Mouse (Mus musculus): ENCODE data around the gene Clec4b2.
"Not testable (repeated sequence)": the region's sequence is repeated elsewhere in the genome, so short reads cannot be mapped to it uniquely, and the experiment has no call there.

The Clec4b2 gene

GRCm38 (mm10) chr6:123172593-123172992 lies at the start of gene Clec4b2:
TSS of gene Clec4b2 (plus strand) at chr6:123172893.
- DNase-seq (ENCODE audit: low spot score): no peak

- no peak for DNase-seq (ENCODE audit: low spot score)
Observed at GRCm38 (mm10) chr6:123123195-123123594, 49.5 kb upstream of the Clec4b2 start.

- no peak for DNase-seq (ENCODE audit: low spot score)
Observed at GRCm38 (mm10) chr6:123127173-123127572, 45.5 kb upstream of the Clec4b2 start.

- not testable (repeated sequence) for DNase-seq (ENCODE audit: low spot score)
Observed at GRCm38 (mm10) chr6:123137766-123138526, 34.7 kb upstream of the Clec4b2 start.

GRCm38 (mm10) chr6:123170106-123170505 lies 2.6 kb upstream of the Clec4b2 start:
- no peak for DNase-seq (ENCODE audit: low spot score)

GRCm38 (mm10) chr6:123171040-123171439 lies 1.7 kb upstream of the Clec4b2 start:
- DNase-seq (ENCODE audit: low spot score): no peak

- no peak for DNase-seq (ENCODE audit: low spot score)
Observed at GRCm38 (mm10) chr6:123175549-123175948, 2.9 kb downstream of the Clec4b2 start.

GRCm38 (mm10) chr6:123184862-123185261 lies 12.2 kb downstream of the Clec4b2 start:
- not testable (repeated sequence) for DNase-seq (ENCODE audit: low spot score)

- no peak for DNase-seq (ENCODE audit: low spot score)
Observed at GRCm38 (mm10) chr6:123207187-123208076, 34.7 kb downstream of the Clec4b2 start.

- DNase-seq (ENCODE audit: low spot score): not testable (repeated sequence)
Observed at GRCm38 (mm10) chr6:123208077-123208439, 35.4 kb downstream of the Clec4b2 start.

GRCm38 (mm10) chr6:123211726-123212125 lies 39.0 kb downstream of the Clec4b2 start:
- no peak for DNase-seq (ENCODE audit: low spot score)

GRCm38 (mm10) chr6:123227519-123228166 lies 55.0 kb downstream of the Clec4b2 start:
- no peak for DNase-seq (ENCODE audit: low spot score)

GRCm38 (mm10) chr6:123229644-123230043 lies 57.0 kb downstream of the Clec4b2 start, which contains the start of gene Clec4n:
TSS of gene Clec4n (plus strand) at chr6:123229843.
- no peak for DNase-seq (ENCODE audit: low spot score)

- no peak for DNase-seq (ENCODE audit: low spot score)
Observed at GRCm38 (mm10) chr6:123231149-123231548, 58.5 kb downstream of the Clec4b2 start.

GRCm38 (mm10) chr6:123237582-123237981 lies 64.9 kb downstream of the Clec4b2 start:
- no peak for DNase-seq (ENCODE audit: low spot score)

- no peak for DNase-seq (ENCODE audit: low spot score)
Observed at GRCm38 (mm10) chr6:123244201-123244600, 71.5 kb downstream of the Clec4b2 start.

- DNase-seq (ENCODE audit: low spot score): not testable (repeated sequence)
Observed at GRCm38 (mm10) chr6:123248862-123249261, 76.2 kb downstream of the Clec4b2 start.

- DNase-seq (ENCODE audit: low spot score): no peak
Observed at GRCm38 (mm10) chr6:123252735-123253134, 80.0 kb downstream of the Clec4b2 start.
